Mouse (Mus musculus) limb, embryonic 12.5 days (tissue): ENCODE measurements around the gene Rab17. TPM values are rescaled to one million over a fixed set of nuclear protein-coding genes. Genes with fewer than 3 reads are reported as not detected.
A peak's percentile ranks its signal among the peaks of the same experiment; 100 is the strongest.

ENCODE experiments used
- ATAC-seq: fragments of 200-750 bp; cut with Nextera tagmentation; 2 replicates; pipeline ENCODE4 v1.8.0; 2017; ENCODE audit warnings: low read depth, moderate TSS enrichment; ENCODE audit not compliant: insufficient number of reproducible peaks, insufficient read depth, low FRiP score, low TSS enrichment
- H3K27ac ChIP-seq: fragments of 300-500 bp; sonication (generic); 2 replicates; pipeline ENCODE4 v1.5.1; 2016; ENCODE audit warnings: mild to moderate bottlenecking, moderate library complexity
- H3K27me3 ChIP-seq: fragments of 300-500 bp; sonication (generic); 2 replicates; pipeline ENCODE4 v1.6.1; 2016; ENCODE audit warnings: mild to moderate bottlenecking, moderate library complexity
- H3K36me3 ChIP-seq: fragments of 300-500 bp; sonication (generic); 2 replicates; pipeline ENCODE4 v1.6.1; 2016; ENCODE audit warnings: mild to moderate bottlenecking, moderate library complexity
- H3K4me1 ChIP-seq: fragments of 300-500 bp; sonication (generic); replicated peaks from 2 replicates; pipeline ENCODE4 v1.6.1; 2016
- H3K4me2 ChIP-seq: fragments of 300-500 bp; sonication (generic); 2 replicates; pipeline ENCODE4 v1.6.1; 2016; ENCODE audit warnings: mild to moderate bottlenecking, moderate library complexity
- H3K4me3 ChIP-seq: fragments of 300-500 bp; sonication (generic); replicated peaks from 2 replicates; pipeline ENCODE4 v1.5.1; 2016; ENCODE audit warnings: mild to moderate bottlenecking
- H3K9ac ChIP-seq: fragments of 300-500 bp; sonication (generic); replicated peaks from 2 replicates; pipeline ENCODE4 v1.6.1; 2016; ENCODE audit warnings: mild to moderate bottlenecking, moderate library complexity
- H3K9me3 ChIP-seq: fragments of 300-500 bp; sonication (generic); 2 replicates; pipeline ENCODE4 v1.6.1; 2016; ENCODE audit warnings: mild to moderate bottlenecking, moderate library complexity
- WGBS: fragments of 180-500 bp; shearing (Covaris S2); methylation state at CpG from one replicate; pipeline ENCODE4 v1.1.7; 2016; 5-methylcytosine and 5-hydroxymethylcytosine counted together
- polyA plus RNA-seq: library from polyadenylated mRNA; unstranded; fragments of >200 nt; fragmentation: Nextera tagmentation; extraction: Ambion mirVana; gene quantifications from 2 replicates; pipeline ENCODE4 v1.2.1, GENCODE M21; 2016

The Rab17 gene
- polyA plus RNA-seq, 1 experiment from 2014 or later: 0.98 TPM

DNA sequence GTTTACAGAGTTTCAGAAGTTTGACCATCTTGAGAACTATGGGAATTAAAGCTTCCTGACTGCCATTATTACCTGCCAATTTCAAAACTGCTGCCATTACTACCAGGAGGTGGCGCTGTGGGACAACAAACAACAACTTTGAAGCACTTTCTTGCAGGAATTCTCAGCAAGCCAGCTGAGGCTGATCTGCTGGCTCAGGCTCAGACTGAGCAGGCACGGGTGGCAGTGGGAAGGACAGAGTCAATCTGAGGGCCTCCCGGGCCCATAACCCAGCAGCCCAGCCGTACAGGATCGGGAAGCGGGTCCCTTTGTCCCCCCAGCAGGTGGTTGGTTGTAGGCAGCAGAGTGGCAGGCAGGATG is 40.9 kb downstream of the Rab17 start:
- no peaks in the 10 kb centered on the region for H3K9me3 ChIP-seq
- peak overlapping the region; percentile 36 for H3K4me3 ChIP-seq
- peak overlapping the region; percentile 67 for H3K4me2 ChIP-seq
- H3K27me3 ChIP-seq: peaks cover 18% of the 10 kb centered on the region
- peaks cover 9% of the 10 kb centered on the region for H3K4me1 ChIP-seq
- H3K27ac ChIP-seq: no peak overlapping the region
- ATAC-seq: 0 out of 2 replicates have a peak, but pooled peaks have one; percentile 50
- H3K9ac ChIP-seq: no peak overlapping the region
- 2% methylated on average over 6 of the region's 6 CpGs for WGBS
- no peaks in the 10 kb centered on the region for H3K36me3 ChIP-seq

DNA sequence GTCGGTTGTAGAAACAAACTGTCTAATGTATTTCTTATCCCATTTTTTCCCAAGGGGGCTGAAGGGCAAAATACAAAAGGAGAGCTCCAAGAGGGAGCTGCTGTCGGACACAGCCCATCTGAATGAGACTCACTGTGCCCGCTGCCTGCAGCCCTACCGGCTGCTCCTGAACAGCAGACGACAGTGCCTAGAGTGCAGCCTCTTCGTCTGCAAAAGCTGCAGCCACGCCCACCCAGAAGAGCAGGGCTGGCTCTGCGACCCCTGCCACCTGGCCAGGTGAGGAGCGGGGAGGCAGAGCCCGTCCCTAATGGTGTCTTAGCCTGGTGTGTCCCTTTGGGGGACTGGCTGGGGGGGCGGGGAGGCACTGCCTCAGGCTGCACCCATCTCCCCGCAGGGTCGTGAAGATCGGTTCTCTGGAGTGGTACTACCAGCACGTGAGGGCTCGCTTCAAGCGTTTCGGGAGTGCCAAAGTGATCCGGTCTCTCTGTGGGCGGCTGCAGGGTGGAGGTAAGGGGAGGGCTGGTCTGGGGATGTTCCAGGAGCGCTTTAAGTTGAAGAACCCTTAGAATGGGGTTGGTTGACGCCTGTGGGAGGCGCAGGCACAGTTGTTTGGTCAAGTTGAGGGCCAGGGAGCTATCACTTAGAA is 41.4 kb downstream of the Rab17 start:
- ATAC-seq: peak; percentile 17; the same call in 1 of the 2 replicates
- Histone ChIP-seq H3K9me3 (no peaks in the 10 kb centered on the region), H3K9ac (peak overlapping the region; percentile 35; the same call in 1 of the 2 replicates), H3K27me3 (peaks cover 18% of the 10 kb centered on the region), H3K4me3 (peak overlapping the region; percentile 36), H3K4me2 (peak overlapping the region; percentile 67), H3K4me1 (peaks cover 9% of the 10 kb centered on the region), H3K36me3 (no peaks in the 10 kb centered on the region), H3K27ac (no peak overlapping the region)
- 3% methylated on average over 23 of the region's 23 CpGs for WGBS

DNA sequence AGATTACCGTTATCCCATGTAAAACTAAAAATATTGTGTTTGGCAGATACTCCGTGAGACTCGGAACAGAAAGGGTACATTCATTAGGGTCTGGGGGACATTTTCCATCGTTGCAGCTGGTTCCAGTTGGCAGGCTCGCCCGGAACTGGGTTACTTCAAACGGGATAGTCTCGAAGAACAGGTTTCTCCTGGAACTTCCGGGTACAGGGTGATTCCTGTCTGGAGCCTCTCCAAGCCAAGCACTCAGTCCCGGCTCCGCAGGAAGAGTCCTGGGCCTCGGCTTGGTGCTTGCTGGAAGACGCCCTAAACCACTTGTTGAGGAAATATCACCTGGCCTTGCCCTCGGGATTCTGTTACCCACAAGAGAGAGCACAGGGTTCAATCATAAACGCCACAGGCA is 42.2 kb downstream of the Rab17 start:
- H3K27ac ChIP-seq: no peak overlapping the region
- H3K4me1 ChIP-seq: peaks cover 9% of the 10 kb centered on the region
- no peak for ATAC-seq
- H3K36me3 ChIP-seq: no peaks in the 10 kb centered on the region
- peak overlapping the region; percentile 67 for H3K4me2 ChIP-seq
- H3K9me3 ChIP-seq: no peaks in the 10 kb centered on the region
- 48% methylated on average over 15 of the region's 15 CpGs for WGBS
- no peak overlapping the region for H3K9ac ChIP-seq
- H3K27me3 ChIP-seq: peaks cover 18% of the 10 kb centered on the region
- H3K4me3 ChIP-seq: no peak overlapping the region

DNA sequence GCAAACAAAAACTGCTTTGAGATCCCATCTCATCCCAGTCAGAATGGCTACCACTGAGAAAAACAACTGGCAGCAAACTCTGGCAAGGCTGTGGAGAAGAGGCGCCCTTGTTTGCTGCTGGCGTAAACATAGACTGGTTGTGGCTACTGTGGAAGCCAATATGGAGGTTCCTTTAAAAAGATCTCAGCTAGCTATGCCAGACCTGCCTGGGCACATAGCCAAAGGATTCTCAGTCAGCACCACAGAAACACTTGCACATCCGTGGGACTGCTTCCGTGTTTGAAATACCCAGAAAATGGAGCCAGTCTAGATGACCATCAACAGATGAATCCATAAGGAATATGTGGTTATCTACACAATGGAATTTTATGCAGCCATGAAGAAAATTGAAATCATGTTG is 43.4 kb downstream of the Rab17 start:
- ATAC-seq: no peak
- Histone ChIP-seq H3K4me1 (peaks cover 9% of the 10 kb centered on the region), H3K4me2 (no peak overlapping the region), H3K9ac (no peak overlapping the region), H3K36me3 (no peaks in the 10 kb centered on the region), H3K4me3 (no peak overlapping the region), H3K9me3 (no peaks in the 10 kb centered on the region), H3K27me3 (peaks cover 18% of the 10 kb centered on the region), H3K27ac (no peak overlapping the region)
- 92% methylated on average over 4 of the region's 4 CpGs for WGBS

DNA sequence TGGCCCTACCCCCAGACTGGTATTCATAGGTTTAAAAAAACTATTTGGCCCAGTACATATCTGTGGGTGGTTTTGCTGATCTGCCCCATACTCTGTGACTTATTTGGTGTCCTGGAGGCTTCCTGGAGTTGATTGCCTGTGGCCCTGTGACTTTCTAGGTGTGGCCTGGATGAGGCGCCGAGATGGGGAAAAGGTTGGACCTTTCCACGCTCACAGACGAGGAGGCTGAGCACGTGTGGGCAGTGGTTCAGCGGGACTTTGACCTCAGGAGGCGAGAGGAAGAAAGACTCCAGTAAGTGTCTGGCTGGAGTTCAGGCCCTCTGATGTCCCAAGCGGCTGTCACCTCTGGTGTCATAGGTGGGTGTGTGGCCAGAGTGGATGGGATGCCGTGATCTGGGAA is 47.8 kb downstream of the Rab17 start:
- Histone ChIP-seq H3K36me3 (no peaks in the 10 kb centered on the region), H3K4me2 (no peak overlapping the region), H3K9me3 (peaks cover 14% of the 10 kb centered on the region), H3K9ac (no peak overlapping the region), H3K4me3 (no peak overlapping the region), H3K27me3 (peaks cover 2% of the 10 kb centered on the region), H3K27ac (no peak overlapping the region), H3K4me1 (no peaks in the 10 kb centered on the region)
- 83% methylated on average over 9 of the region's 9 CpGs for WGBS
- no peak for ATAC-seq

DNA sequence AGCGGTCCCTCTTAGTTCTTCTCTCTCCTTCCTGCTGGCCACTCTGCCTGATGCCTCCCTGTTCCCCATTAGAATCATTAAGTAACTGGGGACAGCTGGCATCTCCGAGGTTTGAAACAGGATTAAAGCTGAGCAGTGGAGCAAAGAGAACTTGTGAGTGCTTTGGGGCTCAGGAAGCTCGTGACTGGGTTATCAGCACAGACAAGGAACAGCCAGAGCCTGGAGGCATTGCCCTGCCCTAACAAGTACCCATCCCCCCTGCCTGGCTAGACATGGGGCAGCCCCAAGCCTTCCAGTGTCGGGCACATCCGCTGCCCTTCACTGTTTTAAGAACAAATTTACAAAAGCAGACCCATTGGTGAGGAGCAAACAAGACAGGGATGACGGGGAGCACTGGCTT is 52.0 kb downstream of the Rab17 start:
- no peak overlapping the region for H3K9ac ChIP-seq
- WGBS: 65% methylated on average over 6 of the region's 6 CpGs
- H3K9me3 ChIP-seq: peaks cover 14% of the 10 kb centered on the region
- no peak for ATAC-seq
- H3K36me3 ChIP-seq: no peaks in the 10 kb centered on the region
- no peak overlapping the region for H3K27ac ChIP-seq
- peaks cover 15% of the 10 kb centered on the region for H3K4me1 ChIP-seq
- peaks cover 4% of the 10 kb centered on the region; the same call in 1 of the 2 replicates for H3K27me3 ChIP-seq
- no peak overlapping the region for H3K4me3 ChIP-seq
- H3K4me2 ChIP-seq: no peak overlapping the region

DNA sequence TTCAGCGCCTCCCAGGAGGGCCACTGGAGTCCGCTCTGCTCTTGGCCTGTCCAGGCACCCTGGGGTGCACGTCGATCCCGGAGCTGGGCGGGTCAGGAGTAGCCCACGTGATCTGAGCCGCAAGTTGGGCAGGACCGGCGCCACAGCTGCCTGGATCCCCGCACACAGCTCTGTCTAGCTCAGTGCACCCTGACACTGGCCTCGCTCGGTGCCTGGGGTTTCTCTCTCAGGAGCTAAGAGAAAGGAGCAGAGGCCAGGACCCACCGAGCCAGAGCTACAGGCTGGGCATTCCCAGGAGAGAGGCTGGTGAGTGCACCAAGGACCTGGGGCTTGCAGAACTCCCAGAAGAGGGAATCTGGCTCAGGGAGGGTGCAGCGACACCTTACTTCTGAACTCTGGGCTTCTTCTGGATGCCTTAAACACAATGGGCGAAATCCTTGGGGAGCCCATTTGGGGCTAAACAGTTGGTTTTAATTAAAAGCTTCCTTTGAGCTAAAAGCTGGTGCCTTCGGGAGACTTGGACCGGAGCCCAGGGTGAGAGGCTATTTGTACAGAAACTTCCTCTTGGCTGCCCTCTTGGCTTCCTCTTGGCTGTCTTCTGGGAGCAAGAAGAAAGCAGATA is 54.4 kb downstream of the Rab17 start, which contains the start of gene Mlph:
TSS of gene Mlph (plus strand) at position 138 of the 622 bp plus-strand sequence.
- ATAC-seq: no peak
- H3K4me3 ChIP-seq: peak within 1 kb of the TSS; percentile 26
- peaks cover 4% of the 10 kb centered on the region; the same call in 1 of the 2 replicates for H3K27me3 ChIP-seq
- H3K4me2 ChIP-seq: peak within 1 kb of the TSS; percentile 55
- H3K9me3 ChIP-seq: peaks cover 11% of the 10 kb centered on the region
- H3K27ac ChIP-seq: 0 out of 2 replicates have a peak within 1 kb of the TSS, but pooled peaks have one; percentile 29
- H3K9ac ChIP-seq: peak within 1 kb of the TSS; percentile 53
- 8% methylated on average over 18 of the region's 18 CpGs for WGBS
- H3K4me1 ChIP-seq: peaks cover 15% of the 10 kb centered on the region
- H3K36me3 ChIP-seq: no peaks in the 10 kb centered on the region

DNA sequence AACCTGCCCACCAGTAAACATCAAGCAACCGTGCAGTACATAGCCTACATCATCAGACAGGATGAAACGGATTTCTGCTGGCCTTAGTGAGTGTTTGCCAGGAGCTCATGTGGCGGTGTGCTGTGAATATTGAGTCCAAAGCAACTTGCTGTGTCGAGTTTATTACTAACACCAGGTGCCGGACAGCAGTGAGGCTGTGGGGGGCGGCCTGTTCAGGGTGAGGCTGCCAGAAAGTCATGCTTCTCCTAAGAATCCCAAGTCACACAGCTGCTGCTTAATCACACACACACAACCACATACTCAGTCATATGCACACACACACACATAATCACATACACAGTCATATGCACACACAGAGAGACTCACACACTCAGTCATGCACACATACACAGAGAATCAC is 56.2 kb downstream of the Rab17 start:
- Histone ChIP-seq H3K27ac (no peak overlapping the region), H3K36me3 (no peaks in the 10 kb centered on the region), H3K4me2 (no peak overlapping the region), H3K9ac (no peak overlapping the region), H3K4me3 (no peak overlapping the region), H3K4me1 (peaks cover 23% of the 10 kb centered on the region), H3K27me3 (peaks cover 4% of the 10 kb centered on the region; the same call in 1 of the 2 replicates), H3K9me3 (no peaks in the 10 kb centered on the region)
- ATAC-seq: no peak
- 38% methylated on average over 6 of the region's 6 CpGs for WGBS

DNA sequence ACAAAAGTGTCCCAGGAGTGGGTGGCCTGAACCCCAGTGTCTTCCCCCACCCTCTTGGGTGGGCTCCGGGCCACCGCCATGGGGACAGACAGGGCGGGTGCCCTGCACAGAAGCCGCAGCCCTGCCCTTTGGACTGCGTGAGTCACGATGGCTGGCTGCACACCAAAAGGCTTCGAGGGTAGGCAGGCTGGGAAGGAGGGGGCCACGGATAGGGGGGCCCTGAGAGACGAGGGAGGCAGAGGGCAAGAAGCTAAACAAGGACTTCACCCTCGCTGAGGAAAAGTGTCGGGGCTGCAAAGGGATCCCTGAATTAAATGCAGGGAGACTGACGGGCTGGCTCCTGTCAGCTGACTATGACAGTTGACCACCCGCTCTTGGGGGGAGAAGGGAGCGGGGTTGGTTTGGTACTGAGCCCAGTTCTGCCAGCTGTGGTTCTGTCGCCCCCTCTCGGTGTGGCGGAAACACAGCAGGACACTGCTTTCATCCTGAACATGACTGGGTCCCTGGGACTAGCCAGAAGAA is 59.8 kb downstream of the Rab17 start:
- Histone ChIP-seq H3K4me3 (no peak overlapping the region), H3K27me3 (peaks cover under 1% of the 10 kb centered on the region; the same call in 1 of the 2 replicates), H3K9me3 (no peaks in the 10 kb centered on the region), H3K9ac (no peak overlapping the region), H3K4me2 (no peak overlapping the region), H3K27ac (no peak overlapping the region), H3K36me3 (no peaks in the 10 kb centered on the region), H3K4me1 (peaks cover 22% of the 10 kb centered on the region)
- 54% methylated on average over 17 of the region's 17 CpGs for WGBS
- no peak for ATAC-seq

DNA sequence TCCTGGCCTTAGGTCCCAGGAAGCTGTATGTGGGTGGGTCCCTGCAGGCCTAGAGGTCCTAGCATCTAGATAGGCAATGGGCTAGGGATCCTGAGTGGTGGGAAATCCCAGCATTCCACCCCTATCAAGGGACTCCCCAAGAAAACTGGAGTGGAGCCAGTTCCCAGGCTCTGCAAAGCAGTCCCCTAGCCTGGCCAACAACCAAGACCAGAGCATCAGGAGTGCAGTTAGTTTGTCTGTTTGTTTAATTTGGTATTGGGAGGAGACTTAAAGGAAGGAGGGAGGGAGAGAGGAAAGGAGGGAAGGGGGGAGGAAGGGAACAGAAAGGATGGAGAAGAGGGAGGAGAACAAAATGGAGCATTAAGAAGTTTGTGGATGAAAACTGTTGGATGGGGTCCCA is 60.3 kb downstream of the Rab17 start:
- H3K36me3 ChIP-seq: no peaks in the 10 kb centered on the region
- H3K27me3 ChIP-seq: no peaks in the 10 kb centered on the region; the same call in 1 of the 2 replicates
- peaks cover 20% of the 10 kb centered on the region for H3K4me1 ChIP-seq
- no peaks in the 10 kb centered on the region for H3K9me3 ChIP-seq
- no peak overlapping the region for H3K4me2 ChIP-seq
- no peak overlapping the region for H3K4me3 ChIP-seq
- ATAC-seq: no peak
- no peak overlapping the region for H3K9ac ChIP-seq
- no peak overlapping the region for H3K27ac ChIP-seq
